Mouse (Mus musculus) limb, embryonic 13.5 days (tissue): Measurements from ENCODE around the gene Arhgap45. TPM values are rescaled to one million over a fixed set of nuclear protein-coding genes. Genes with fewer than 3 reads are reported as not detected.
A peak's percentile ranks its signal among the peaks of the same experiment; 100 is the strongest.
"Not testable (repeated sequence)": the region's sequence is repeated elsewhere in the genome, so short reads cannot be mapped to it uniquely, and the experiment has no call there.

ENCODE experiments used
- ATAC-seq: fragments of 200-750 bp; cut with Nextera tagmentation; 2 replicates; pipeline ENCODE4 v1.8.0; 2017; ENCODE audit warnings: low read depth, moderate number of reproducible peaks, moderate TSS enrichment; ENCODE audit not compliant: low FRiP score
- H3K27ac ChIP-seq: fragments of 300-500 bp; sonication (generic); 2 replicates; pipeline ENCODE4 v1.5.1; 2015; ENCODE audit warnings: inconsistent platforms, mild to moderate bottlenecking, moderate library complexity
- H3K27me3 ChIP-seq: fragments of 300-500 bp; sonication (generic); 2 replicates; pipeline ENCODE4 v1.6.1; 2015; ENCODE audit warnings: mild to moderate bottlenecking, inconsistent platforms
- H3K36me3 ChIP-seq: fragments of 300-500 bp; sonication (generic); 2 replicates; pipeline ENCODE4 v1.6.1; 2015; ENCODE audit warnings: inconsistent platforms, mild to moderate bottlenecking, moderate library complexity
- H3K4me1 ChIP-seq: fragments of 300-500 bp; sonication (generic); 2 replicates; pipeline ENCODE4 v1.6.1; 2015; ENCODE audit warnings: inconsistent platforms
- H3K4me2 ChIP-seq: fragments of 300-500 bp; sonication (generic); replicated peaks from 2 replicates; pipeline ENCODE4 v1.6.1; 2015; ENCODE audit warnings: inconsistent platforms, mild to moderate bottlenecking, moderate library complexity
- H3K4me3 ChIP-seq: fragments of 300-500 bp; sonication (generic); 2 replicates; pipeline ENCODE4 v1.5.1; 2015; ENCODE audit warnings: moderate library complexity, mild to moderate bottlenecking, inconsistent platforms
- H3K9ac ChIP-seq: fragments of 300-500 bp; sonication (generic); 2 replicates; pipeline ENCODE4 v1.6.1; 2015; ENCODE audit warnings: mild to moderate bottlenecking, inconsistent platforms
- H3K9me3 ChIP-seq: fragments of 300-500 bp; sonication (generic); 2 replicates; pipeline ENCODE4 v1.6.1; 2016; ENCODE audit warnings: inconsistent platforms
- WGBS: fragments of 180-500 bp; shearing (Covaris S2); methylation state at CpG from one replicate; pipeline ENCODE4 v1.1.7; 2015; 5-methylcytosine and 5-hydroxymethylcytosine counted together
- polyA plus RNA-seq: library from polyadenylated mRNA; unstranded; fragments of >200 nt; fragmentation: Nextera tagmentation; extraction: Ambion mirVana; gene quantifications from 2 replicates; pipeline ENCODE4 v1.2.1, GENCODE M21; 2015

Gene Arhgap45
- polyA plus RNA-seq, 1 experiment from 2014 or later, result 7.3 TPM

GRCm38 (mm10) chr10:80027681-80028520 lies 11.4 kb downstream of the Arhgap45 start:
- 71% methylated on average over 20 of the region's 20 CpGs for WGBS
- Histone ChIP-seq H3K27me3 (no peaks in the 10 kb centered on the region), H3K9me3 (no peaks in the 10 kb centered on the region), H3K4me1 (no peaks in the 10 kb centered on the region), H3K4me2 (no peak overlapping the region), H3K27ac (no peak overlapping the region), H3K36me3 (peaks cover 11% of the 10 kb centered on the region; the same call in 1 of the 2 replicates), H3K9ac (no peak overlapping the region), H3K4me3 (no peak overlapping the region)
- no peak for ATAC-seq

GRCm38 (mm10) chr10:80028521-80028846 lies 12.0 kb downstream of the Arhgap45 start:
- Histone ChIP-seq H3K27me3 (no peaks in the 10 kb centered on the region), H3K27ac (no peak overlapping the region), H3K9ac (no peak overlapping the region), H3K4me3 (no peak overlapping the region), H3K9me3 (no peaks in the 10 kb centered on the region), H3K36me3 (peaks cover 9% of the 10 kb centered on the region; the same call in 1 of the 2 replicates), H3K4me2 (no peak overlapping the region), H3K4me1 (no peaks in the 10 kb centered on the region)
- 95% methylated on average over 13 of the region's 13 CpGs for WGBS
- no peak for ATAC-seq

DNA sequence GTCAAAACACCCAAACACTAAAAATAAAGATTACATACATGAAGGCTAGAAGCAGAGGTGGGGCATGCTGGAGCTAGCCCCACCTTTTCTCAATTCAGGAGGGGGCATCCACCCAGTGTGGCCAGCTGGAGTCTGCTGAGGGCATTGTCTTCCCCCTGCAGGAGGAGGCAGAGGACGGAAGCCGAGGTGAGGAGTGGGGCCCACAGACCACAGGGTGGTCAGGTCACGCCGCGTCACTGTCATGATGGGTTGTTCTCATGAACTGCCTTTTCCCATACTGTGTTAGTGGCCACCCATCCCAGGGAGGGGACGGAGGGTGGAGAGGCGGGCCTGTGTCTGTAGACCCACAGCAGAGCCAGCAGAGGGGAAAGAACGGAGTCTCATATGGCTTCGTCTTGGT lies 13.7 kb downstream of the Arhgap45 start:
- 0 out of 2 replicates have a peak, but pooled peaks cover 5% of the 10 kb centered on the region for H3K4me1 ChIP-seq
- no peak overlapping the region for H3K4me3 ChIP-seq
- H3K27ac ChIP-seq, result no peak overlapping the region
- H3K9ac ChIP-seq, result no peak overlapping the region
- no peaks in the 10 kb centered on the region for H3K9me3 ChIP-seq
- no peak overlapping the region for H3K4me2 ChIP-seq
- 82% methylated on average over 9 of the region's 9 CpGs for WGBS
- H3K27me3 ChIP-seq, result no peaks in the 10 kb centered on the region
- peaks cover 15% of the 10 kb centered on the region for H3K36me3 ChIP-seq
- ATAC-seq, result no peak

DNA sequence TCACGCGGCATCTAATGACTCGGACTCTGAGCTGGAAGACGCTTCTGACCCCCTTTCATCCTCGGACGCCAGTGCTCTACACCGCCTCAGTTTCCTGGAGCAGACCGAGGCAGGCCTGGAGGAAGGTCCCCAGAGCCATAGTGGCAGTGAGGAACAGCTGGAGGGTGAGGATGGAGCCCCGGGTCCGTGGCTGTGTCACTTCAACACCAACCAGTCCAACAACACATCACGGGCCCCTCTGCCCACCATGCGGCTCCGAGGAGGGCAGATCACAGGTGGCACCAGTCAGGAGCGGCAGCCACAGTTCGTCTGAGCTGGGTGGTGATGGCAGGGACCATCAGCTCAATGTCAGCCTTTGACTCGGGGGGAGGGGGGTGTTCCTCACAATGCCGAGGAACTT lies 14.3 kb downstream of the Arhgap45 start:
- Histone ChIP-seq H3K4me2 (no peak overlapping the region), H3K36me3 (peaks cover 20% of the 10 kb centered on the region), H3K4me1 (0 out of 2 replicates have a peak, but pooled peaks cover 5% of the 10 kb centered on the region), H3K9me3 (no peaks in the 10 kb centered on the region), H3K9ac (no peak overlapping the region; the same call in 1 of the 2 replicates), H3K4me3 (no peak overlapping the region), H3K27me3 (no peaks in the 10 kb centered on the region), H3K27ac (no peak overlapping the region)
- ATAC-seq, result no peak
- 87% methylated on average over 17 of the region's 17 CpGs for WGBS

DNA sequence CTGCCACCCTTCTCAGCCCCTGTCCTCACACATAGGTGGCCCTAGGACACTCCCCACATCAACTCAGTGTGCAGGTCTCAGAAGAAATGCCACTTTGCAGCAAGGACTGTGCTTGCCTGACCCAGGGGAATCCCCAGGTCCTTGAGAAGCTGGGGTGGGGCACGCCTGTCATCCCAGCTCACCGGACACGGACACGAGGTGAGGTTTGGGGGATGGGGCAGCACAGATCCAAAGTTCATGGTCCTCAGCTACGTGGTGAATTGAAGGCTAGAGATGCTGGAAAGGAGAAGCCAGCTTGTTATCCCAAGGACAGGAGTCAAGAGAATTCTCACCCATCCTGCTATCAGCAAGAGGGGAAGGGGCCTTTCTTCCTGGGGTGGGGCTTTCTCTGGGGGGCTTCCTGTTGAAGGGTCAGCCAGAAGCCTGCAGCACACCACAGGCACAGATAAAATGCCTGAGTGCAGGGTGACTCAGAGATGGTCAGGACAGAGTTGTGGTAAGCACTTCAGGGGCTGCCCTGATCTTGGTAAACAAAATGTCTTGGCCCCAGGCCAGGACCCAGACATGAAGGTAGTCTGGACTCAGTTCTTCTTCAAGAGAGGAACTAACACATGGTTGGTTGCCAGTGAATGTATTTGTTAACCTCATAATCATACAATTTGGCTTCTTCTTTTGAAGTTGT lies 16.5 kb downstream of the Arhgap45 start:
- peak overlapping the region; percentile 22; the same call in 1 of the 2 replicates for H3K27ac ChIP-seq
- H3K9me3 ChIP-seq, result no peaks in the 10 kb centered on the region
- peaks cover 7% of the 10 kb centered on the region for H3K4me1 ChIP-seq
- H3K36me3 ChIP-seq, result peaks cover 42% of the 10 kb centered on the region
- H3K9ac ChIP-seq, result 0 out of 2 replicates have a peak overlapping the region, but pooled peaks have one; percentile 26
- H3K27me3 ChIP-seq, result no peaks in the 10 kb centered on the region
- H3K4me2 ChIP-seq, result no peak overlapping the region
- H3K4me3 ChIP-seq, result no peak overlapping the region
- no peak for ATAC-seq
- WGBS, result 63% methylated on average over 5 of the region's 5 CpGs

DNA sequence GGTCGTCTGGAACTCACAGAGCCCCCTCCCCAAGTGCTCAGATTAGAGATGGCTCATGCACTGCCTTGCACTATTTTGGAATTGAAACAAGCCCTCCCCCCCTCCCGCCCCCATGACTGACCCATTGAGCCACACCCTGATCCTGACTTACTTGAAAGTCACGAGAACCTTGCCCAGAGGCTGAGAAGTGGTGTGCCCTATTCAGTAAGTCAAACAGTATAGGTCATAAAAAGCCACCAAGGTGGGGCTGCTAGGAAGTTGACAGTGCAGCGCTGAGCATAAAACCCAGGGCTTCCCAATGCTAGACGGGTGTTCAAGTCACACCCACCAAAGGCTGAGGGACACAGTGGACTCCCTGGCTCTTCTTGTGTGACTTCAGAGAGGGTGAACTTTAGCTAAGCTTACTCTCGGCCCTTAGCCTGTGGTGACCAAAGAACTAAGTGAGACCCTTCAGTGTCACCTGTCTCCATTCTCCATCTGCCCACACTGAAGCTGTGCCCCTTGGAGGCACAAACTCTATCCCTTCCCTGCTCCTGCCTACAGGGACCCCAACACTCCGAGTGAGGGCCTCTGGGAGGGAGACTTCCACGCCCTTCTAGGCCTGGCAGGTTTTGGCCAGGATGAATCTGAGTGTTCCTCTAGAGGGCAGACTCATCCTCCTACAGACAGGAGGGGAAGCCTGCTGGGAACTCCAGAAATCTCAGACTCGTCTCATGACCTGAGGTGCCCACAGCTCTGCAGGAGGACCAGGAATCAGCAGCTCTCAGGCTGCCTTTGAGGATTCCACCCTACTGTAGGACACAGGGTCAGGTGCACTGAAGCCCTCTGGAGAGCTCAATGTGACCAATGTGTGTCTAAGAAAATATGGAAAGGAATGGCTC lies 17.3 kb downstream of the Arhgap45 start:
- Histone ChIP-seq H3K4me3 (no peak overlapping the region), H3K4me2 (no peak overlapping the region), H3K36me3 (peaks cover 45% of the 10 kb centered on the region), H3K9ac (peak overlapping the region; percentile 25; the same call in 1 of the 2 replicates), H3K4me1 (peaks cover 15% of the 10 kb centered on the region), H3K27me3 (no peaks in the 10 kb centered on the region), H3K9me3 (no peaks in the 10 kb centered on the region), H3K27ac (0 out of 2 replicates have a peak overlapping the region, but pooled peaks have one; percentile 6)
- ATAC-seq, result 0 out of 2 replicates have a peak, but pooled peaks have one; percentile 20
- WGBS, result 37% methylated on average over 9 of the region's 9 CpGs

DNA sequence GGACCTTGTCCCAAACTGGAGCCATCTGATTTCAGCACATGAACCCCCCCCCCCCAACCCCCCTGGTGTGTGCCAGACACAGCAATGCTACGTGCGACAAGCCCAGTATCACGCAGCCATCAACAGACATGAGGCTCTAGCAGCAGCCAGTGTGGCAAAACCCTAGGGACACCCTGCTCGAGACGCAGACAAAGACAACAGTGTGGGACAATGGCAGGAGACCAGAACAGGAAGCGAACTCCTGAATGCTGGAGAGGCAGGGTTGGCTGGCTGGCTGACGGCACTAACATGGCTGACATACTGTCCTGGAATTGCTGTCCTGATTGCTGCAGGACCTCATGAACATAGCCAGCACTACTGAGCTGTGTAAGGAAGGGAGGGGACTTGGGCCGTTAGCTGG lies 18.7 kb downstream of the Arhgap45 start:
- 86% methylated on average over 8 of the region's 8 CpGs for WGBS
- Histone ChIP-seq H3K9me3 (no peaks in the 10 kb centered on the region), H3K4me2 (no peak overlapping the region), H3K36me3 (peaks cover 41% of the 10 kb centered on the region), H3K4me3 (no peak overlapping the region), H3K9ac (no peak overlapping the region), H3K27me3 (no peaks in the 10 kb centered on the region), H3K4me1 (peaks cover 18% of the 10 kb centered on the region), H3K27ac (peak overlapping the region; percentile 22; the same call in 1 of the 2 replicates)
- no peak for ATAC-seq

DNA sequence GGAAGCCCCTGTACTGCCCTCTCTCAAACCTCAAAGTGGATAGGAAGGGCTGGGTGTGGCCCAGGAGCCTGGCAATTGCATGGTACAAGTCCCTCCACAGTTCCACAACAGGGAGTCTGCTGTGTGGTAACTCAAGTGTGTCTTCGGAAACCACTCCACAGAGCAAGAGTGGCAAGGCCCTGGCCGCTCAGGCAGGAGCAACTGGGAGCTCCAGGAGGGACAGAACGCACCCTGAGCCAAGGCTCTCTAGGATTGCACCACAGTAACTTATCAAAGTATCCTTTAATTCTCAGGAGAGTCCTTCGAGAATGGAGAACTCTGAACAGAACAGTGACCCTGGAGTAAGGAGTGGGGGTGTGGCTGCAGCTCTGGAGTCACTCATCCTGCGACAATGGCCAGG lies 19.2 kb downstream of the Arhgap45 start:
- peak overlapping the region; percentile 22; the same call in 1 of the 2 replicates for H3K27ac ChIP-seq
- no peak overlapping the region for H3K4me2 ChIP-seq
- 95% methylated on average over 5 of the region's 5 CpGs for WGBS
- H3K27me3 ChIP-seq, result no peaks in the 10 kb centered on the region
- no peak overlapping the region for H3K9ac ChIP-seq
- peaks cover 18% of the 10 kb centered on the region for H3K4me1 ChIP-seq
- no peaks in the 10 kb centered on the region for H3K9me3 ChIP-seq
- H3K4me3 ChIP-seq, result no peak overlapping the region
- peaks cover 41% of the 10 kb centered on the region for H3K36me3 ChIP-seq
- no peak for ATAC-seq

DNA sequence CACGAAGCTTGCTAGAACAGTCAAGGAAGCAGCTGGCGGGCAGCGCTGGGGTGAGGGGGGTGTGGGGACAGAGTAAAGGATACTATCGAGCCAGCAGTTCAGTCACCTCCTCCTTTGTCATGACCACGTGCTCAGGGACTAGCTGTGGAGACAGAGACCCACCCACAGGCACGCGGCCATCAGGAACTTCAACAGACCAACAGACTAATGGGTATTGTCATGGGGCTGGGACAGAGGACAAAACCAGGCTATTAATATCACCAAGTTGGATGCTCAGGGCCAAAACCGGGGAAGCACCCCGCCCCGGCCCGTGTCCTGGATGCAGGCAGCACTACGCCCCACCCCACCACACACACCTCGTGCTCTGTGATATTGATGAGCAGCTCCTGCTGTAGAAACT lies 20.4 kb downstream of the Arhgap45 start:
- Histone ChIP-seq H3K9me3 (no peaks in the 10 kb centered on the region), H3K4me3 (no peak overlapping the region), H3K4me1 (peaks cover 18% of the 10 kb centered on the region), H3K36me3 (peaks cover 41% of the 10 kb centered on the region), H3K27ac (no peak overlapping the region), H3K4me2 (no peak overlapping the region), H3K9ac (no peak overlapping the region), H3K27me3 (no peaks in the 10 kb centered on the region)
- no peak for ATAC-seq
- 95% methylated on average over 13 of the region's 13 CpGs for WGBS

DNA sequence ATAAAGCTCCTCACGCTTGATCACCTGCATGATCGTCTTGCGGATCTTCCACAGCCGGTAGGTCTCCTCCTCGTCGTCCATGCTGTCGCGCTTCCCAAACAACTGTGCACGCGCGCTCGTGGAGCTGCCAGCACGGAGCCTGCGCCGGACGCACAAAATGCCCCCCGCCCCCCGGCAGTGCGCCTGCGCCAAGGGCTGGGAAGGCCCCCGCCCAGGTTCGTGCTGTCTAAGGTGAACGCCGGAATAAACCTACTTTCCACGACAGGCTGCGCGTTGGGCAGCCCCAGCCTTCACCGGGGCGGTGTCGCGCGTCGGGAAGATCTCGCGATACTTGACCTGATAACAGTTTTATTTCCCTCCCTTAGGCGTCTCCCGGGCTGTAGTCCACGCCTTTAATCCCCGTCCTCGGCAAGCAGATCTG lies 23.1 kb downstream of the Arhgap45 start, which contains the start of gene Polr2e:
Gene Polr2e, minus strand, starts transcription at position 237 of the 421 bp plus-strand sequence.
- peak within 1 kb of the TSS; percentile 87 for H3K4me2 ChIP-seq
- H3K36me3 ChIP-seq, result peaks cover 39% of the 10 kb centered on the region
- H3K27ac ChIP-seq, result peak within 1 kb of the TSS; percentile 63; the same call in 1 of the 2 replicates
- H3K4me1 ChIP-seq, result peaks cover 13% of the 10 kb centered on the region
- H3K9ac ChIP-seq, result peak within 1 kb of the TSS; percentile 93
- H3K27me3 ChIP-seq, result no peaks in the 10 kb centered on the region
- H3K9me3 ChIP-seq, result no peaks in the 10 kb centered on the region
- ATAC-seq, result peak; percentile 98
- WGBS, result under 1% methylated on average over 40 of the region's 40 CpGs
- H3K4me3 ChIP-seq, result peak within 1 kb of the TSS; percentile 91

- not testable (repeated sequence) for H3K27ac ChIP-seq, H3K4me3 ChIP-seq, H3K27me3 ChIP-seq, H3K9ac ChIP-seq, H3K4me2 ChIP-seq, H3K9me3 ChIP-seq, ATAC-seq
- H3K36me3 ChIP-seq, result peaks cover 20% of the 10 kb centered on the region
- WGBS, result 87% methylated on average over 8 of the region's 8 CpGs
- peaks cover 13% of the 10 kb centered on the region for H3K4me1 ChIP-seq
These were observed 25.1 kb downstream of the Arhgap45 start for GRCm38 (mm10) chr10:80041409-80042060.
